Mouse (Mus musculus): ENCODE data around the gene Cldn4. TPM values are rescaled to one million over a fixed set of nuclear protein-coding genes. Genes with fewer than 3 reads are reported as not detected.

Gene Cldn4
- not detected for total RNA-seq (2021)

- DNase-seq (ENCODE audit: low spot score) = no peak
- intact Hi-C loops (cut with DNase I) = no loop called here
These were observed at the start of gene Cldn4 for GRCm38 (mm10) chr5:134946857-134947255. Gene Cldn4 (minus strand): TSS chr5:134946934.

GRCm38 (mm10) chr5:134992566-134992965 is 45.8 kb upstream of the Cldn4 start:
- intact Hi-C loops (cut with DNase I) = no loop called here
- no peak for DNase-seq (ENCODE audit: low spot score)

GRCm38 (mm10) chr5:134989741-134990140 is 43.0 kb upstream of the Cldn4 start:
- intact Hi-C loops (cut with DNase I) = no loop called here
- no peak for DNase-seq (ENCODE audit: low spot score)

GRCm38 (mm10) chr5:134989166-134989565 is 42.4 kb upstream of the Cldn4 start:
- intact Hi-C loops (cut with DNase I) = no loop called here
- no peak for DNase-seq (ENCODE audit: low spot score)

- intact Hi-C loops (cut with DNase I) = no loop called here
- DNase-seq (ENCODE audit: low spot score) = no peak
These were observed 39.8 kb upstream of the Cldn4 start for GRCm38 (mm10) chr5:134986298-134987268.

- no peak for DNase-seq (ENCODE audit: low spot score)
- intact Hi-C loops (cut with DNase I) = no loop called here
These were observed 39.0 kb upstream of the Cldn4 start, which contains the start of gene Cldn3 for GRCm38 (mm10) chr5:134985633-134986297. Gene Cldn3 (plus strand): TSS chr5:134986214.

- no peak for DNase-seq (ENCODE audit: low spot score)
- intact Hi-C loops (cut with DNase I) = no loop called here
These were observed 37.0 kb upstream of the Cldn4 start for GRCm38 (mm10) chr5:134983771-134984170.

GRCm38 (mm10) chr5:134983111-134983510 is 36.4 kb upstream of the Cldn4 start:
- DNase-seq (ENCODE audit: low spot score) = no peak
- intact Hi-C loops (cut with DNase I) = no loop called here

GRCm38 (mm10) chr5:134981149-134981548 is 34.4 kb upstream of the Cldn4 start:
- no peak for DNase-seq (ENCODE audit: low spot score)
- intact Hi-C loops (cut with DNase I) = no loop called here

GRCm38 (mm10) chr5:134977837-134978236 is 31.1 kb upstream of the Cldn4 start:
- no peak for DNase-seq (ENCODE audit: low spot score)
- intact Hi-C loops (cut with DNase I) = no loop called here

- intact Hi-C loops (cut with DNase I) = no loop called here
- DNase-seq (ENCODE audit: low spot score) = no peak
These were observed 30.0 kb upstream of the Cldn4 start for GRCm38 (mm10) chr5:134976577-134977250.

- no peak for DNase-seq (ENCODE audit: low spot score)
- intact Hi-C loops (cut with DNase I) = no loop called here
These were observed 29.4 kb upstream of the Cldn4 start for GRCm38 (mm10) chr5:134976164-134976563.

- intact Hi-C loops (cut with DNase I) = no loop called here
- no peak for DNase-seq (ENCODE audit: low spot score)
These were observed 28.2 kb upstream of the Cldn4 start for GRCm38 (mm10) chr5:134974921-134975320.

- intact Hi-C loops (cut with DNase I) = no loop called here
- DNase-seq (ENCODE audit: low spot score) = no peak
These were observed 27.6 kb upstream of the Cldn4 start for GRCm38 (mm10) chr5:134974294-134974693.

GRCm38 (mm10) chr5:134973526-134973925 is 26.8 kb upstream of the Cldn4 start:
- DNase-seq (ENCODE audit: low spot score) = no peak
- intact Hi-C loops (cut with DNase I) = no loop called here

- no peak for DNase-seq (ENCODE audit: low spot score)
- intact Hi-C loops (cut with DNase I) = no loop called here
These were observed 26.3 kb upstream of the Cldn4 start for GRCm38 (mm10) chr5:134973081-134973480.

GRCm38 (mm10) chr5:134970671-134971070 is 23.9 kb upstream of the Cldn4 start:
- no peak for DNase-seq (ENCODE audit: low spot score)
- intact Hi-C loops (cut with DNase I) = no loop called here

- intact Hi-C loops (cut with DNase I) = loop anchor here (5.0 kb wide), 1 partner anchor 220 kb away; the partner anchor contains the start of gene Eln
- DNase-seq (ENCODE audit: low spot score) = no peak
These were observed 20.6 kb upstream of the Cldn4 start for GRCm38 (mm10) chr5:134967164-134967944.

Measured in heart, postnatal 25 days (tissue).